Mouse (Mus musculus) lung, postnatal 36 days (tissue): ENCODE results near the gene Cnpy4.
"Not testable (repeated sequence)": the region's sequence is repeated elsewhere in the genome, so short reads cannot be mapped to it uniquely, and the experiment has no call there.

Source experiments
- DNase-seq: peaks from one replicate; pipeline ENCODE4 v3.0.0; 2022; ENCODE audit warnings: mixed read lengths

Cnpy4 gene

DNA sequence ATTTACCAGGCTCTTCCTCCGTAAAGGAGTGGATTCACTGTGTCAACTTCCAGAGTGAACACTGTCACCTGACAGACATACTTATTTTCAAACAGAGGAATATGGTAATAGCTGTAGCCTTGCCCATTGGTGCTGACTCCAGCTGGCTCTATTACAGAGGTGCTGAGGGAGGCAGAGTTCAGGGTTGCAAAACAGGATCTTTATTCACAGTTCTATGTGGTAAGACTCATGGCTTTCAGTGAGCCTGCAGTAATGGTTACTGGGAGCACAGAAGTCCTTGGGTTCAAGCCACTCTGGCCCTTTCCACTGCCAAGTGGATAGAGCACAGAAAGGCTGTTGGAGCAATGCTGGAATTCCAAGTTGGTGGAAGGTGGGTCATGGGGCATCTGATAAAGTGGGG lies 20.0 kb downstream of the Cnpy4 start:
- DNase-seq, result no peak

DNA sequence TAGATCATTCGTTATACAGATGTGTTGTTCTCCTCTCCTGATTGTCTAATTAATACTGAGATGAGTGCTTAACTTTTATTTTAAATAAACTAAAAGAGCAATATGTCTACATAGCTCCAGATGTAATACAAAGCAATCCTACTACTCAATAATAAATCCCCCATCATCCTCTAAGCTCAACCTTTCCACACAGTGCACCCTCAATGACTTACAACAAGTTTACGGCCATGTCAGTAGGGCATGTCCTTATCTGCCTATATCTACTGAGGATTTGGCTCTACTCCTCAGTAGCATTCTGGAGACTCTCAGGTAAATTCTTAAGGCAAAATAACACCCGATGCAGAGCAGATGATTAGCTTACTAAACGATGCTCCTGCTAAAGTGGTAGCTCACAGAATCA lies 20.6 kb downstream of the Cnpy4 start:
- no peak for DNase-seq

DNA sequence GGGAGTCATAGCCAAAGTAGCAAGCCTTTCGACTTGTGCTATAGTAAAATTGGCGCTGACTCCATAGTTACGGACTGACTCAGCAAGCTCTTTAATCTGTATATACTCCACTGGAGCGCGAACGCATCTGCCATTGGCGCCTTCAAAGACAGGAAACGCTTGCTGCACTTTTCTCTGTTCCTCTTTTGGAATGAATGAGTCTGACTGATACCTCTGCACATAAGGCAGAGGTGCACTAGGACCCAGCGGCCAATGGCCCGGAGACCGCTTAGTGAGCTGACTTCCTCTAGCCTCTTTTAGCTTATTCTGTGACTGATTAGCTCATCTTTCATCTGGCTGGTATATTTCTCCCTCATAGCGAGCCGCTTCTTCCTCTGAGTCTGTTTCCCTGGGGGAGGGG lies 29.3 kb downstream of the Cnpy4 start:
- DNase-seq, result not testable (repeated sequence)

DNA sequence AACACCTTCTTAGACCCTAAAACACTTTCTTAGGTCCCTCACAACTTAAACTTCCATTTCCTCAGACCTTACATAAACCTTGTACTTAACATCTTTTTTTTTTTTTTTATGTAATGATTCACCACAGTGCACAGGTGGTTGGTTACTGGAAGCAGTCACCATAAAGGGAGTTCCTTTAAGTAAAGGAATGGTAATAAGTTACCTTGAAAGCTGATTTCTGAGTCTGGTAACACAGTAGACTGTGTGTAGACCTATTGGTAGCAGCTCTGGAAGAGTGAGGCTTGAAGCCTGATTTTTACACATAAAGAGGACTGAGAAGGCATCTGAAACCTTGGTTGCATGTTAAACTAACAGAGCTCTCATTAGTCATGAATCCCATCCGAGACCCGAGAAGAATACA lies 32.6 kb downstream of the Cnpy4 start:
- no peak for DNase-seq

DNA sequence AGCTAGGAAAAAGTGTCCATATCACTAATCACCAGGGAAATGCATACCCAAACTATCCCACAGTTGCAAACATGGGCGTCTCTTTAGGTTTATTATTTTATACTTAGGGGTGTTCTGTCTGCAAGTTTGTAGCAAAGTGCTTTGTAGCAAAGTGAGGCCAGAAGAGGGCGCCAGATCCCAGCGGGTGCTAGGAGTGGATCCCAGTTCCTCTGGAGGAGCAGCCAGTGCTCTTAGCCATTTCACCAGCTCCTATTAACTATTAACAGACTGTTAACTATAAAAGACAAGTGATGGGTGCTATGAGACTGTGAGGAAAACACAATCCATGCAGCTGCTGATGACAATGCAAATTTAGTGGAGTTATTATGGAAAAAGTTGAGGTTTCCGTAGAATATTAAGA lies 34.8 kb downstream of the Cnpy4 start:
- DNase-seq, result peak; percentile 89

DNA sequence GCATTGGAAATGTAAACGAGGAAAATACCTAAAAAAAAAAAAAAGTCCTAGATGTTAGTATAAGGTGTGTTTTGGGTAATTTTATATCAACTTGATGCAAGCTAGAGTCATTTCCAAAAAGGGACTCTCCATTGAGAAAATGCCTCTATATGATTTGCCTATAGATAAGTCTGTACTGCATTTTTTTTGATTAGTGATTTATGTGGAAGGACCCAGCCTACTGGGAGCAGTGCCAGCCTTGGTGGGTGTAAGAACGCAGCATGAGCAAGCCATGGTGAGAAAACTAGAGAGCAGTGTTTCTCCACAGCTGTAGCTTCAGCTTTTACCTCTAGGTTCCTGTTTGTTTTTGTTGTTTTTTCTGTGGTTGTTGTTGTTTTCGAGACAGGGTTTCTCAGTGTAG lies 36.0 kb downstream of the Cnpy4 start:
- no peak for DNase-seq

DNA sequence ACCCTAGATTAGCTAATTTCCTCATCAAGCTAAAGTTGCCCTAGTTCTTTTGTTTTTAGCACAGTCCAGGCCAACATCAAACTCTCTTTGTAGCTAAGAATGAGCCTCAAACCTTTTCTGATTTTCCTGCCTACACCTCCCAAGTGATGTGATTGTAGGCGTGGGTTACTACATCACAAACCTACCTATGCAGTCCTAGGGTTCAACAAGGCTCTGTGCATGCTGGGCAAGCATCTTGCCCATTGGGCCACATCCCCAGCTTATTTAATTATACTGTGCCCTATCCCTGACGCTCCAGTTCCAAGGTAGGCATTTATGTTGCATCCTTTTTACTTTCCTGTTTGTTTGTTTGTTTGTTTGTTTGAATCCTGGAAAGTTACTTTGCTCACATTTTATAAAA lies 38.4 kb downstream of the Cnpy4 start, which contains the start of gene Nxpe5:
Nxpe5 (plus strand) TSS at position 199 of the 400 bp plus-strand sequence.
- no peak for DNase-seq

DNA sequence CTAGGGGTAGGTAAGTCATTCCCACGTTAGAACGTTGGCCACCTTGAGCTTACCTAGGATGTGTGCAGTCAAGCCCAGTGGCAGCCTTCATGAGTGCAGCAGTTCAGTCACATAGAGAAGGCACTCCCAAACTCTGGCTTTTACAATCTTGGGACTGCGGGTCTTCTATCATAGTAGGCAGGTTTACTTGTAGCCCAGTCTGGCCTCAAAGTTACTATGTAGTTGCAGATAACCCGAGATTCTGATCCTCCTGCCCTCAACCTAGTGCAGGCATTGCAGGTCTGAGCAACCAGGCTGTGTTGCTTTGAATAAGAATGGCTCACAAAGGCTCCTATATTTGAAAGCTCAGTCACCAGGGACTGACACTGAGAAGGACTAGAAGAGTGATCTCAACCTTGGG lies 39.2 kb downstream of the Cnpy4 start:
- DNase-seq, result no peak

DNA sequence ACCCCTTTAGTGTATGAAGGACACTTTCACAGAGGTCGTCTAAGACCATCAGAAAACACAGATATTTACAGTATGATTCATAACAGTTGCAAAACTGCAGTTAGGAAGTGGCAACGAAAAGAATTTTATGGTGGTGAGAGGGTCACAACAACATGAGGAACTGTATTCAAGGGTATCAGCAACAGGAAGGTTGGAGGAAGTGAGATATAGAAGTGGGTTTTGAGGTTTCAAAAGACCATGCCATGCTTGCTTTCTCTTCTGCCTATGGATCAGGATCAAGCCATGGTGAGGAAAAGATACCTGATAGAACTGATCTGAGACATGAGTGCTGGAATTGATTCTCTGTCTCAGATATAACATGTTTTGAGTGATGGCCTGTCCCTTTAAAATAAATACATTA lies 40.1 kb downstream of the Cnpy4 start:
- DNase-seq, result peak; percentile 22

DNA sequence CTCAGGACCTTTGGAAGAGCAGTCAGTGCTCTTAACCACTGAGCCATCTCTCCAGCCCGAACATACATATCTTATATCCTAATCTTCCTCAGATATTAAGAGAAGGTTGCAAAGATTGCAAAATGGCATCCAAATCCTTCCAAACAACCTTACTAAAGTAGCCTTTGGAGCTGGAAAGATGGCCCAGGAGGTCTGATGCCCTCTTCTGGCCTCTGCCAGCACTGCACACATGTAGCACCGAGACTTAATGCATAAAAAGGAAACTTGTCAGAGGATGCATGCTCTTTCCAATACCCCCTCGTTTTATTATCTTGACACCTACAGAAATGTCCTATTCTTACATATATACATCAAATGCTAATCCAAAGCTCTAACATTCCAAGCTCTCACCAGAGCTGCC lies 40.7 kb downstream of the Cnpy4 start:
- DNase-seq, result peak; percentile 68

DNA sequence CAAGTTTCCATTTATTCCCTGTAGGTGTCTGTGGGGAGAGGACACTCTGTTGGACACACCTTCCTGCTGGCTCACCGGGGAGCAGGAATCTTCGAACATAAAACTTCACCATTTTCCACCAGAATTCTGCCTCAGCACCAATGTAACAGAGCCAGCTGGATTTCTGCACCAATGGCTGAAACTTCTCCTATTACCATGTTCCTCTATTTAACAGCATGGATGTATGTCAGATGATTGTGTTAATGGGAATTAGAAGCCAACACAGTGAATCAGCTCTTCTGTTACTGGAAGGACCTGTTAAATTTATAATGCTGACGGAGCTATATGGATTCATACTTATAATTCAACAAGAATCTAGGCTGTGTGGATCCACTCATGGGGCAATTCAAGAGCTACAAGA lies 42.2 kb downstream of the Cnpy4 start:
- DNase-seq, result no peak

DNA sequence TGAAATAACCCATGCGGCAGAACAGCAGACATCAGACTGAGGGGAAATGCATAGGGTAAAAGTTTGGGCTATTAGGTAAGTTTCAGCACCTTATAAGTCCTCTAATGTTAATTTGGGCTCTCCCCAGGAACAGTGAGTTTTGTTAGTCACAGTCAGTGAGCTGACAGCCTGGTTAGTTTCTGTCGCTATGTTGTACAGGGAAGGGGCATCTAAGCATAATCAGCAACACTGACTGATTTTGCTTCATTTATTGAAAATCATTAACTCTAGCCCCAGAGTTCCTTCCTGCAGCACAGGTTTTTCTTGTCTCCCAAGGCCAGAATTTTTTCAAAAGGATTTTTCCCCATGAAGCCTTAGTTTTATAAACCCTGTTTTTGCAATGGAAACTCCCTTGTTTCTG lies 46.5 kb downstream of the Cnpy4 start:
- no peak for DNase-seq

DNA sequence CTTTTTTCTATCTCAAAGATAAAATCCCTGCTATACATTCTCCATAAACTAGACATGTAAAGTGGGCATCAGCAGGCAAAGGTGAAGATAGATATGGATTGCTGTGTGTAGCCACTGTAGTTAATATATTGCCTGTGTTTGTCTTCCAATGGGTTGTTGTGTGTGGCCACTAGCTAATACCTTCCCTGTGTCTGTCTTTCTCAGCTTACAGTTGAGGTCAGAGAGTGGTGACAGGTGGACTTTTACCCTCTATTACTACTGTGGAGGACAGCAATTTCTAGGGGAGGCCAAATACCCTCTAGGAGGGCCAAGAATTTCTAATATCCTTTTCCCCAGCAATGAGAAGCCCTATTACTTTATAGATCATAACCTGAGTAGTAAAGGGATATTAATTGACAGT lies 46.9 kb downstream of the Cnpy4 start:
- DNase-seq, result no peak

DNA sequence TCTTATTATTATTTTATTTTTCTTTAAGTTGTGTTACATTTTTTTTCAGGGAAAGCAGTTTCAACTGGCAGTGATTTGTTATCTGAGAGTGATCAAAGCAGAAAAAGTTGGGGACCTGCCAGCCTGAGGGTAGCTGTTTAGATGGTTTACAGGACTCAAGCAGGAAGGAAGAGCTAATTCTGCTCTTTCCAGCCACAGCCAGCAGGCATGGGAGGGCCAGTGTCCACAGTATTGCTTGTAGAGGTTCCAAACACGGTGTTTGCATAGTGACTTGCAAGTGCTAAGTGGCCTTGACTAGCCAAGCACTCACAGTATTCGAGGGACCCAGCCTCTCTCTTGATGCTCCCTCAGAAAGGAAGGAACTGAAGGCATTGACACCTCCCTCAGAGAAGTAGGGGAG lies 54.2 kb downstream of the Cnpy4 start:
- DNase-seq, result peak; percentile 21
